Mouse (Mus musculus) leukemia stem cell, adult 10-12 weeks (primary cell): ENCODE results near the gene Olfr33. TPM values are rescaled to one million over a fixed set of nuclear protein-coding genes. Genes with fewer than 3 reads are reported as not detected.

Experiments
- polyA plus RNA-seq: library from polyadenylated mRNA; stranded (reverse); fragments of >175 nt; gene quantifications from 2 replicates; pipeline ENCODE4 v1.2.3, GENCODE M21; 2012; ENCODE audit warnings: low replicate concordance

Gene Olfr33
- not detected in 2 replicates for polyA plus RNA-seq

GRCm38 (mm10) chr7:102718970-102719369, at the start of gene Olfr33:
Gene Olfr33 (minus strand): TSS chr7:102719070.

GRCm38 (mm10) chr7:102759266-102759665, 40.4 kb upstream of the Olfr33 start, which contains the start of the genes Olfr560 and Olfr78:
Gene Olfr560 (minus strand): TSS chr7:102759366.
Gene Olfr78 (minus strand): TSS chr7:102759471.

DNA sequence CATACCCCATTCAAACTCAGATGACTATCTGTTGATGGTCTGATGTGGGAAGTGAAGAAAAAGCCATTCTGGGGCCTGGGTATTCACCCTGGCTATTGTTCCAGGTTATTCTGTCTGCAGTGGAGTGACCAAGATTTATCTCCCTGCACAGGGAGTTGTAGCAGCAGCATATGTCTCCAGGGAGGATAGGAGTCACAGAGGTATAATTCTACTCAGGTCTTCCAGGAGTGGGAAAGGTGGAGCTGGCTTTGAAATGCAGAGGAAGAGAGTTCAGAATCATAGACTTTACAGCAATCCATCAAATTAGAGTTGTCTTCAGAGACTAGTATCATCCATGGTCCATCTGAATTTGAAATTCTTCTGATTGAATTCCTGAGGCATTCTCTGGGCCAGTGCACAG, 8.5 kb upstream of the Olfr33 start, which contains the start of gene Olfr559:
Gene Olfr559 (minus strand): TSS at position 101 of the 400 bp plus-strand sequence.

GRCm38 (mm10) chr7:102701915-102702314, 17.0 kb downstream of the Olfr33 start, which contains the start of gene Olfr558:
Gene Olfr558 (plus strand): TSS chr7:102702215.

GRCm38 (mm10) chr7:102695358-102696125, 23.3 kb downstream of the Olfr33 start, which contains the start of gene Olfr557:
Gene Olfr557 (plus strand): TSS chr7:102695910.

DNA sequence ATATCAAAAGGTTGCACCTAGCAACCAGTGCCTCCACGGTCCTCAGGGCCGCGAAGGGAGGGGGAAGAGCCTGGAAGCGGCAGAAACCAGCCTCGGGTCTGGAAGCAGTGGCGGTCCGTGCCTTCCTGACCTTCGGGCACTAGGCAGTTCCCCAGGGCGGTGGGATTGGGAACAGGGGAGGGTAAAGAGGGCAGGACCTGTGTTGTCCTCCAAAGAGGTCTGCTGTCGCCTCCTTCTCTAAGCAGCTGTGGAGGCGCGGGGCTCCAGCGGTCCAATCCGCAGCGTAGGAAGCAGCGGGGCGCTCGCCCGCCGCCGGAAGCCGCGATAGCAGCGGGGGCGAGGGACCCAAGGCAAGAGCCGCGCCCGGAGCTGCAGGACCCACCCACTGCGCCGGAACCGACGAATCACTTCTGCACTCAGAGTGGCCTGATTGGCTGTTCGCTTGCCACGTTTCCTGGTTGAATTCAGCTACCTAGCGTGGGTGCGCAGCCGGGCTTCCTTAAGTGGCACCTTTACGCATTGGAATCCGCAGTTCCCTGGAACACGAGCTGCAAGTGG, 31.8 kb downstream of the Olfr33 start, which contains the start of gene Trim68:
Gene Trim68 (minus strand): TSS at position 384 of the 558 bp plus-strand sequence.

GRCm38 (mm10) chr7:102664599-102664998, 54.3 kb downstream of the Olfr33 start, which contains the start of gene Olfr556:
Gene Olfr556 (plus strand): TSS chr7:102664899.

Other genes with a start within 250 kb of the Olfr33 start
- not detected in 2 replicates for gene Olfr543, start 237.4 kb downstream of the Olfr33 start, polyA plus RNA-seq
- not detected in 2 replicates for gene Olfr544, start 230.8 kb downstream of the Olfr33 start, polyA plus RNA-seq
- gene Olfr545, start 219.5 kb downstream of the Olfr33 start, polyA plus RNA-seq: not detected in 2 replicates
- gene Olfr547, start 184.3 kb downstream of the Olfr33 start, polyA plus RNA-seq: not detected in 2 replicates
- not detected in 2 replicates for gene Olfr548-ps1, start 178.2 kb downstream of the Olfr33 start, polyA plus RNA-seq
- not detected in 2 replicates for gene Olfr549, start 169.2 kb downstream of the Olfr33 start, polyA plus RNA-seq
- gene Trim21, start 153.6 kb downstream of the Olfr33 start, polyA plus RNA-seq: 2.1 and 6.2 TPM in 2 replicates
- not detected in 2 replicates for gene Olfr550, start 147.6 kb downstream of the Olfr33 start, polyA plus RNA-seq
- not detected in 2 replicates for gene Olfr551, start 127.2 kb downstream of the Olfr33 start, polyA plus RNA-seq
- 0.06 TPM in 1 of 2 replicates, not detected in the other for gene Olfr552, start 121.3 kb downstream of the Olfr33 start, polyA plus RNA-seq
- 0.37 TPM in 1 of 2 replicates, not detected in the other for gene Olfr553, start 100.9 kb downstream of the Olfr33 start, polyA plus RNA-seq
- 0.07 TPM in 1 of 2 replicates, not detected in the other for gene Olfr554, start 80.6 kb downstream of the Olfr33 start, polyA plus RNA-seq
- not detected in 2 replicates for gene Olfr555, start 60.2 kb downstream of the Olfr33 start, polyA plus RNA-seq
- not detected in 2 replicates for gene Olfr556, start 54.2 kb downstream of the Olfr33 start, polyA plus RNA-seq
- gene Trim68, start 31.7 kb downstream of the Olfr33 start, polyA plus RNA-seq: 0.35 and 1.2 TPM in 2 replicates
- gene Olfr557, start 23.2 kb downstream of the Olfr33 start, polyA plus RNA-seq: not detected in 2 replicates
- gene Olfr558, start 16.9 kb downstream of the Olfr33 start, polyA plus RNA-seq: not detected in 2 replicates
- not detected in 2 replicates for gene Olfr559, start 8.4 kb upstream of the Olfr33 start, polyA plus RNA-seq
- gene Olfr560, start 40.3 kb upstream of the Olfr33 start, polyA plus RNA-seq: not detected in 2 replicates
- not detected in 2 replicates for gene Olfr78, start 40.4 kb upstream of the Olfr33 start, polyA plus RNA-seq
- gene Olfr561, start 52.2 kb upstream of the Olfr33 start, polyA plus RNA-seq: not detected in 2 replicates
- not detected in 2 replicates for gene Olfr564, start 84.4 kb upstream of the Olfr33 start, polyA plus RNA-seq
- not detected in 2 replicates for gene Olfr566, start 139.7 kb upstream of the Olfr33 start, polyA plus RNA-seq
- not detected in 2 replicates for gene Olfr568, start 158.1 kb upstream of the Olfr33 start, polyA plus RNA-seq
- gene Olfr569, start 171.8 kb upstream of the Olfr33 start, polyA plus RNA-seq: not detected in 2 replicates
- not detected in 2 replicates for gene Olfr570, start 175.5 kb upstream of the Olfr33 start, polyA plus RNA-seq
- not detected in 2 replicates for gene Olfr571, start 198.5 kb upstream of the Olfr33 start, polyA plus RNA-seq
- gene Olfr572, start 205.3 kb upstream of the Olfr33 start, polyA plus RNA-seq: not detected in 2 replicates
- gene Olfr573-ps1, start 223.5 kb upstream of the Olfr33 start, polyA plus RNA-seq: 0.21 TPM in 1 of 2 replicates, not detected in the other
- not detected in 2 replicates for gene Olfr574, start 229.4 kb upstream of the Olfr33 start, polyA plus RNA-seq
- gene Olfr575, start 239.7 kb upstream of the Olfr33 start, polyA plus RNA-seq: not detected in 2 replicates
- not detected in 2 replicates for gene Olfr576, start 243.6 kb upstream of the Olfr33 start, polyA plus RNA-seq